ENCODE assay signal across 8 mouse cellular contexts in genomic region chr15:31091916-31092570, GRCm38 (mm10).
DNase-seq lines count a peak whose midpoint lies in the region; ATAC-seq and TF ChIP-seq lines count a peak whose summit lies in the region.

No protein-coding gene starts in this region.

- ATAC-seq in limb, embryonic 14.5 days (ENCODE audit: low FRiP score, low read depth): no peak
- ATAC-seq in monocyte, adult 5-6 weeks (replicated peaks; ENCODE audit: insufficient number of reproducible peaks, low FRiP score, low TSS enrichment, poor library complexity, severe bottlenecking): no peak

- H3K9ac ChIP-seq in limb, embryonic 14.5 days (ENCODE audit: low read depth, low read length, severe bottlenecking): no peak overlapping the region

- TF ChIP-seq CTCF in olfactory bulb, adult 2 months (IDR thresholded peaks at IDR 0.05; ENCODE audit: insufficient read depth, low read depth, low read length): no peak

- no peaks in the 10 kb centered on the region for H3K36me3 ChIP-seq in limb, embryonic 14.5 days (ENCODE audit: control insufficient read depth, insufficient read depth, low read length)
- H3K36me3 ChIP-seq in limb, embryonic 10.5 days: no peaks in the 10 kb centered on the region

- no peaks in the 10 kb centered on the region for H3K9me3 ChIP-seq in limb, embryonic 14.5 days (ENCODE audit: control insufficient read depth, low read length)
- H3K9me3 ChIP-seq in limb, embryonic 10.5 days (replicated peaks): no peaks in the 10 kb centered on the region

- 61% methylated on average over 5 of the region's 5 CpGs for WGBS in limb, embryonic 14.5 days
- WGBS in limb, embryonic 10.5 days: 87% methylated on average over 5 of the region's 5 CpGs
- WGBS in olfactory bulb, adult 2 months: 15% methylated on average over 5 of the region's 5 CpGs

- no peak overlapping the region for H3K27ac ChIP-seq in limb, embryonic 14.5 days (replicated peaks; ENCODE audit: low read depth, low read length)
- no peak overlapping the region for H3K27ac ChIP-seq in limb, embryonic 10.5 days
- H3K27ac ChIP-seq in olfactory bulb, adult 2 months (ENCODE audit: insufficient read depth, low read depth, low read length): peak overlapping the region; percentile 60

- peak; percentile 47 for DNase-seq in limb, embryonic 14.5 days (ENCODE audit: low spot score)
- DNase-seq in limb, embryonic 10.5 days (ENCODE audit: low spot score): no peak
- DNase-seq in cerebellum, adult 11 months: peak; percentile 63
- peak; percentile 8 to 12 for DNase-seq in gastrocnemius, adult 8-10 months (ENCODE audit: low spot score in 2 of 2)
- no peak for DNase-seq in spleen, postnatal 10 days (ENCODE audit: low spot score in 2 of 2)
- DNase-seq in yolk sac, embryonic 10.5 days (ENCODE audit: low spot score): no peak

- H3K27me3 ChIP-seq in limb, embryonic 14.5 days (ENCODE audit: control insufficient read depth, insufficient read depth, low read length): no peaks in the 10 kb centered on the region
- no peaks in the 10 kb centered on the region for H3K27me3 ChIP-seq in limb, embryonic 10.5 days (ENCODE audit: low read depth, poor library complexity, severe bottlenecking)

- no peak overlapping the region for H3K4me3 ChIP-seq in limb, embryonic 14.5 days (replicated peaks; ENCODE audit: low read length)
- H3K4me3 ChIP-seq in limb, embryonic 10.5 days: no peak overlapping the region
- H3K4me3 ChIP-seq in olfactory bulb, adult 2 months (ENCODE audit: insufficient read depth, low read depth, low read length): no peak overlapping the region

- H3K4me2 ChIP-seq in limb, embryonic 14.5 days (replicated peaks; ENCODE audit: low read depth, low read length, severe bottlenecking): no peak overlapping the region

- no peak for TF ChIP-seq POLR2A in limb, embryonic 14.5 days (IDR thresholded peaks at IDR 0.05; ENCODE audit: borderline replicate concordance, extremely low read depth, insufficient read depth, insufficient read length)
- no peak for TF ChIP-seq POLR2A in olfactory bulb, adult 2 months (IDR thresholded peaks at IDR 0.05; ENCODE audit: insufficient read depth, low read depth, low read length)

- 0 out of 2 replicates have a peak, but pooled peaks cover 3% of the 10 kb centered on the region for H3K4me1 ChIP-seq in limb, embryonic 14.5 days (ENCODE audit: control insufficient read depth, insufficient read depth, low read length)
- no peaks in the 10 kb centered on the region for H3K4me1 ChIP-seq in limb, embryonic 10.5 days
- peaks cover 6% of the 10 kb centered on the region for H3K4me1 ChIP-seq in olfactory bulb, adult 2 months (ENCODE audit: control insufficient read depth, insufficient read depth, low read length)

Comparison
In these comparisons a context has a peak if more than half of its experiments do, and no peak if none do; other contexts are left out.
1. DNase-seq: peak in limb, embryonic 14.5 days (single experiment), cerebellum, adult 11 months (single experiment) and gastrocnemius, adult 8-10 months (2 of 2); none in limb, embryonic 10.5 days (single experiment), spleen, postnatal 10 days (0 of 2) and yolk sac, embryonic 10.5 days (single experiment).